Mouse (Mus musculus): Measurements from ENCODE around the gene Cant1.

DNA sequence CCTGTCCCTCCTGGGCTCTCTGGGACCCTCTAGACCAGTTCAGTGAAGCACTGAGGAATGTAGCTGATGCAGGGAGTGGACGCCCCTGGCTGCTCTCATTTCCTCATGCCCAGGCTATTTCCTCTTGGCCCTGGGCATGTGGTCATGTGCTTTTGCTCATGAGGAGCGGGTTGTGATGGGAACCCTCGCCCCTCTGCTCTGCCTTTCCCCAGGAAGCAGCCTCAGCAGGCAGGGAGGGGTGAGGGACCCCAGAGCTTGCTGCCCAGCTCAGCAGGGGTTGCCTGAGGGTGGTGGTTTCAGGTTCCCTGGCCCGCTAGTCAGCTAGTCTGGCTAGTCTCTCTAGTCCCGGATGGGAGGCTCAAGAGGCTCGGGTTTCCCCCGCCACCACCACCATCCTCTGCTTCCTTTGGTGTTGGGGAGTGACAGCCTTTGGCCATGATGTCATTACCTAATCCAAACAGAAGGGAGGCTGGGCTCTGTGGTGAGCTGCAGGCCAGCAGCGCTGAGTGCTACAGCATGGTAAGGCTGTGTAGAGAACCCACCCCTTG lies 55.8 kb downstream of the Cant1 start:
- TF ChIP-seq CTCF (IDR thresholded peaks at IDR 0.05; ENCODE audit: low read depth) (no peak), EP300 (optimal IDR thresholded peaks at IDR 0.05) (no peak)
